Mouse (Mus musculus): ENCODE results near the gene Rpl36.

Gene Rpl36

GRCm38 (mm10) chr17:56654771-56655170 is 41.6 kb downstream of the Rpl36 start:
- DNase-seq: no peak

DNA sequence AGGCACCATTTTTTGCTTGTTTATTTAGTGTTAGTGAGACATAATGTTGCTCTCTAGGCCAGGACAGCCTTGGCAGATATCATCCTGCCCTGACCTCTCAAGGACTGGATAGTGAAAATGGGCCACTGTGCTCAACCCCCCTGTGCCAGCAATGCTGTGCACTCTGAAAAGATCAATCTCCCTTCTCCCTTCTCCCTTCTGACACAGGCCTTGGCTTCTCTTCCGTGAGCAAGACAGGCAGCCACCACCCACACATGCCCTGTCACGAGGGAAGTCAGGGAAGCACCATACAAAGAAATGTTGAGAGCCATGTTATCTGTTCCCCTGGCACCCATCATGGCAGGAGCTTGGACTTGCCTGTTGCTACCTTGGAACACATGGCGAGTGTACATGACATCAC is 42.1 kb downstream of the Rpl36 start:
- DNase-seq: no peak

DNA sequence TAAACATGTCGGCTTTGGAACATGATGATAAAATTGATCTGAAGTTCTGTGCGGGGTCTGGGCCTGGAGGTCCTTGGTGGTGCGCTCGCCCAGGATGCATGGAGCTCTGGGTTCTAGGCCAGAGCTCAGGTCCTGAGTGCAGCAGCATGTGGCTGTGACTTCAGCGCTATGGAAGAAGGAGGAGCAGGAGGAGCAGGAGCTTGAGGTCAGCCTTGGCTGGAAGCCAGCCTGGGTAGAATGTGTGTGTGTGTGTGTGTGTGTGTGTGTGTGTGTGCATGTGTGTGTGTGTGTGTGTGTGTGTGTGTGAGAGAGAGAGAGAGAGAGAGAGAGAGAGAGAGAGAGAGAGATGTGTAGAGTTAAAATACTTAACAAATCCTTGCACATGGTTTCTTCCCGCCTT is 43.0 kb downstream of the Rpl36 start:
- no peak for DNase-seq

DNA sequence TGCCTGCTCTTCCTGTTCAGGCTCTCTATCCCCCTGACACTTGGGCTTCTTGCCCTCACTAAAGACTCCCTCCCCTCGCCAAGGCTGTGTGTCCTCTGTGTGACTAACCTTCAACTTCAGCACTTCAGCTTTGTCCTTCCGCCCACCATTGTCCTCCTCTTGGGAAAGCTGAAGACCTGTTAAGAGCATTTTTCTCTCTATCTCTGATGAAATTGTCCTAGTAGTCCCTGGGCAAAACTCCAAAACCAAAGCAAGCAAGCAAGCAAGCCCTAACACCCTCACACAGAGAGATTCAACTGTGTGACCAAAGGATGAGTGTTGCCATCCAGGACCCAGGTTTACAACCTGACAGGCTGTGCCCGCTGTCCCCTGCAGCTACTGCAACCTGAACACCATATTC is 50.4 kb downstream of the Rpl36 start:
- DNase-seq: no peak

Data from cerebellum, adult 9-10 months (tissue).